Mouse (Mus musculus): ENCODE measurements around the gene Nkx1-2. TPM values are rescaled to one million over a fixed set of nuclear protein-coding genes. Genes with fewer than 3 reads are reported as not detected.

The Nkx1-2 gene
- polyA plus RNA-seq, 1 experiment from 2014 or later = 0.24 TPM

DNA sequence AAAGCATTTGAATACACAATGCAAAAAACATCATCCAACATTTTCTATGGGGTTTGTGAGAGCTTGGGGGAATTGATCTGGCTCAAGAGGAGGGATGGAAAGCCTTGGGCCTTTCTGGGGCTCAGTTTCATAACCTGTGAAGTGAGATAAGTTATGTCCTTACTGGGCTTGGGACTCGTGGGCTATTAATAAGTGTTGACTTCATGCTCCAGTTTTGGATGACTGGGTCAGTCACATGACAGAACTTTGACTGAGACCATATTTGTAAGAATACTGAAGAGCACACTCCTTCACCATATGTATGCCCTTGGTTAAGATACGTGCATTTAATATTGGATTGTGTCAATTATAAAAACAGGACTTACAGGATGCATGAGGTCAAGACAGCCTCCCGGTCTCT, 28.0 kb upstream of the Nkx1-2 start:
- H3K4me1 ChIP-seq (ENCODE audit: control insufficient read depth, insufficient read depth, low read depth, low read length) = peaks cover 3% of the 10 kb centered on the region; the same call in 1 of the 2 replicates
- no peaks in the 10 kb centered on the region for H3K36me3 ChIP-seq (ENCODE audit: control insufficient read depth, insufficient read depth, low read length)
- 88% methylated on average over 3 of the region's 3 CpGs for WGBS
- no peak for ATAC-seq
- no peak overlapping the region for H3K4me2 ChIP-seq (ENCODE audit: low read length)
- no peak overlapping the region for H3K27ac ChIP-seq (ENCODE audit: low read depth, low read length)
- H3K4me3 ChIP-seq (ENCODE audit: low read length) = no peak overlapping the region
- H3K27me3 ChIP-seq (replicated peaks; ENCODE audit: control insufficient read depth, insufficient read depth, low read length) = no peaks in the 10 kb centered on the region
- H3K9me3 ChIP-seq (ENCODE audit: control insufficient read depth, low read length) = no peaks in the 10 kb centered on the region
- H3K9ac ChIP-seq (ENCODE audit: low read depth, low read length) = no peak overlapping the region

DNA sequence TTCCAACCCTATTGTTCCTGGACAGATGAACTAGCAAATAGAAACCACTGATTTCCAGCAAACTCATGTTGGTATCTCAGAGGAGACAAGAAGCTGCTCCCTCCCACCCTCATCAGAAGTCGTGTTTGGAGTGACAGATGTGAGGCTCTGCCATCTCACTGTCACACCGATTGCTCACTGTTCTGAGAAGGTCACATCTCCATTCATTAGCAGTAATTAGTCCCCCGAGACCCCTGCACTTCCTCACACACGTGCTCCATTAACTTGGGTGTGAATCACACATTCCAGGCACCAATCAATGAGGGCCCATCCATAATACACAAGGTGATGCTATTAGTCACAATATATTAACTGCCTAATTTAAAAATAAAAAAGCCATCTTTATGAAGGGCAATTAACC, 26.7 kb upstream of the Nkx1-2 start:
- ATAC-seq = no peak
- H3K36me3 ChIP-seq (ENCODE audit: control insufficient read depth, insufficient read depth, low read length) = no peaks in the 10 kb centered on the region
- 32% methylated on average over 4 of the region's 4 CpGs for WGBS
- H3K9me3 ChIP-seq (ENCODE audit: control insufficient read depth, low read length) = no peaks in the 10 kb centered on the region
- no peak overlapping the region for H3K27ac ChIP-seq (ENCODE audit: low read depth, low read length)
- no peak overlapping the region for H3K4me2 ChIP-seq (ENCODE audit: low read length)
- no peaks in the 10 kb centered on the region for H3K27me3 ChIP-seq (replicated peaks; ENCODE audit: control insufficient read depth, insufficient read depth, low read length)
- peaks cover 3% of the 10 kb centered on the region; the same call in 1 of the 2 replicates for H3K4me1 ChIP-seq (ENCODE audit: control insufficient read depth, insufficient read depth, low read depth, low read length)
- no peak overlapping the region for H3K9ac ChIP-seq (ENCODE audit: low read depth, low read length)
- H3K4me3 ChIP-seq (ENCODE audit: low read length) = no peak overlapping the region

DNA sequence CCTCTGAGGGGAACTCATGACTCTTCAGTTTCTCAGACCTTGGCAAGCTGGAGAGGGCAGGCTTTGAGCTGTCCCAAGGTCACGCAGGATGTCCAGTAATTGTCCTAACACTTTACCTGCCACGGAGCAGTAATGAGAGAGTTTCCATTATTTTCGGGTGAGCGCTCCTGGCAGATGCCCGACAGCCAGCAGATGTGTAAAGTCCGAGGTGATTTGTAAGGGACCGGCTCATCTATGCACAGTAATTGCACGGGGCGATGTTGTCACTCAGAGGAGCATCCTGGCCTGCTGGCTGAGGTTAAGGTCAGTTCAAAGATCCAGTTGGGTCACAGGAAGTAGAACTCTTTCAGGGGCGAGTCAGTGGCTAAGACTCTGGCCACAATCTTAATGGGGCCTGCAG, 24.7 kb upstream of the Nkx1-2 start:
- no peak overlapping the region for H3K9ac ChIP-seq (ENCODE audit: low read depth, low read length)
- H3K27ac ChIP-seq (ENCODE audit: low read depth, low read length) = no peak overlapping the region
- 68% methylated on average over 10 of the region's 10 CpGs for WGBS
- H3K36me3 ChIP-seq (ENCODE audit: control insufficient read depth, insufficient read depth, low read length) = no peaks in the 10 kb centered on the region
- H3K4me3 ChIP-seq (ENCODE audit: low read length) = no peak overlapping the region
- no peaks in the 10 kb centered on the region for H3K4me1 ChIP-seq (ENCODE audit: control insufficient read depth, insufficient read depth, low read depth, low read length)
- no peak overlapping the region for H3K4me2 ChIP-seq (ENCODE audit: low read length)
- ATAC-seq = no peak
- H3K9me3 ChIP-seq (ENCODE audit: control insufficient read depth, low read length) = no peaks in the 10 kb centered on the region
- no peaks in the 10 kb centered on the region for H3K27me3 ChIP-seq (replicated peaks; ENCODE audit: control insufficient read depth, insufficient read depth, low read length)

DNA sequence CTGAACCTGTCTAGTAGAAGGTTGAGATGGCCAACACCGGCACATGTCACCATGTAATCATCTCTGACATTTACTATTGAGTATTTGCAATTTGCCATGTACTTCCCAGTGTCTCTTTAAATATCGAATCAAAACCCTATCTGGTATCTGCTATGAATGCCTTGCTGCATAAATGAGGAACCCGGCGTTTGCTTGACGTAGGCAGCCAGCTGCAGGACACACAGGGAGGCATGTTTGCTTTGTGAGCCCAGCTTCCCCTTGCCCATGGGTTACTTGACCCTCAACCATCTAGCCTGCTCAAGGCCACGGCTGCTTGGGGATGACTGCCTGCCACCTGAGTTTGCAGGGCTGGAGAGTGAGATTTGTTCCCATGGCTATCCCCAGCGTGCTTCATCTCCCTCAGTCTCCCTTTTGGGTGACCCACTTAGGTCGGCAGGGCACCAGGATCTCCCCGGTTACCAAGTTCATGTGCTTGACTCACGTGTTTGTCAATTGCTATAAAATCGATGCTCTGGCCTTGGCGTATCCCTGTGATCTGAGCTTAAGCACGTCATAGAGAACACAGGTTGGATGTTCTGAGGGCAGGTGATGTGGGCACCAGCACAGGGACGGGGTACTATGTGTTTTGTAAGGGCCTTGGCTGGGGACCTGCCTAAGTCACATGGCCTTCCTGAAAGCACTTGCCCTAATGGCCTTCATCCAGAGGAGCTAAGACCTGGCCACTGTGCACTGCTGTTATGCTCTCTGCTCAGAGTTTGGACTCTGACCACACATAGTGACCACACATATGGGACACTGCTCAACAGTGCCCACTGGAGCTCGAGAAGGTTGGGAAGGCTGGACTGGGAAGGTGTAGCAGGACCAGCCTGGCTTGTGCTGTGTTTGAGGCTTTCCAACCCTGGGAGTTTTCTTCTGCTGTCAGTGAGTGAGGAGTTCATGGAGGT, 20.8 kb upstream of the Nkx1-2 start:
- H3K9ac ChIP-seq (ENCODE audit: low read depth, low read length) = no peak overlapping the region
- no peak for ATAC-seq
- H3K9me3 ChIP-seq (ENCODE audit: control insufficient read depth, low read length) = no peaks in the 10 kb centered on the region
- no peak overlapping the region for H3K4me3 ChIP-seq (ENCODE audit: low read length)
- H3K36me3 ChIP-seq (ENCODE audit: control insufficient read depth, insufficient read depth, low read length) = no peaks in the 10 kb centered on the region
- H3K27ac ChIP-seq (ENCODE audit: low read depth, low read length) = no peak overlapping the region
- WGBS = 92% methylated on average over 15 of the region's 15 CpGs
- no peaks in the 10 kb centered on the region; the same call in 1 of the 2 replicates for H3K4me1 ChIP-seq (ENCODE audit: control insufficient read depth, insufficient read depth, low read depth, low read length)
- no peak overlapping the region for H3K4me2 ChIP-seq (ENCODE audit: low read length)
- H3K27me3 ChIP-seq (replicated peaks; ENCODE audit: control insufficient read depth, insufficient read depth, low read length) = no peaks in the 10 kb centered on the region

DNA sequence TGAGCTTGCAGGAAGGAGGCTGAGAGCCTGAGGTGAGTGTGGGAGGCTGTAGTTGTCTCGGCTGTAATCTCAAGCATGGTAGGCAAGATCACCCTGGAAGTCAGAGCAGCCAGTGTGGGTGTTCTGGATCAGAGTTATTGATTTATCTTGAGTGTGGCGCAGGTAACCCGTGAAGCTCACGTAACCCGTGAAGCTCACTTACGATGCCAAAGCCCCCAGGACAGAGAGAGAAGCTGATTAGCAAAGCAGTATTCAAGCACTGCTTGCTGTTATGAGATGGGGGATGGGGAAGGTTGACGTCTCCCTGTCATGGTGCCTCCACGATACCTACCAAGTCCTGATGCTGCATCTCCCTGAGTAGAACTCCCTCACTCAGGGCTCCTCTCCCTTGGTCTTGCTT, 20.1 kb upstream of the Nkx1-2 start:
- H3K27ac ChIP-seq (ENCODE audit: low read depth, low read length) = no peak overlapping the region
- whole genome bisulfite sequencing = 90% methylated on average over 8 of the region's 8 CpGs
- no peaks in the 10 kb centered on the region; the same call in 1 of the 2 replicates for H3K4me1 ChIP-seq (ENCODE audit: control insufficient read depth, insufficient read depth, low read depth, low read length)
- H3K9ac ChIP-seq (ENCODE audit: low read depth, low read length) = no peak overlapping the region
- H3K27me3 ChIP-seq (replicated peaks; ENCODE audit: control insufficient read depth, insufficient read depth, low read length) = no peaks in the 10 kb centered on the region
- no peak for ATAC-seq
- H3K36me3 ChIP-seq (ENCODE audit: control insufficient read depth, insufficient read depth, low read length) = no peaks in the 10 kb centered on the region
- no peak overlapping the region for H3K4me2 ChIP-seq (ENCODE audit: low read length)
- no peak overlapping the region for H3K4me3 ChIP-seq (ENCODE audit: low read length)
- no peaks in the 10 kb centered on the region for H3K9me3 ChIP-seq (ENCODE audit: control insufficient read depth, low read length)

DNA sequence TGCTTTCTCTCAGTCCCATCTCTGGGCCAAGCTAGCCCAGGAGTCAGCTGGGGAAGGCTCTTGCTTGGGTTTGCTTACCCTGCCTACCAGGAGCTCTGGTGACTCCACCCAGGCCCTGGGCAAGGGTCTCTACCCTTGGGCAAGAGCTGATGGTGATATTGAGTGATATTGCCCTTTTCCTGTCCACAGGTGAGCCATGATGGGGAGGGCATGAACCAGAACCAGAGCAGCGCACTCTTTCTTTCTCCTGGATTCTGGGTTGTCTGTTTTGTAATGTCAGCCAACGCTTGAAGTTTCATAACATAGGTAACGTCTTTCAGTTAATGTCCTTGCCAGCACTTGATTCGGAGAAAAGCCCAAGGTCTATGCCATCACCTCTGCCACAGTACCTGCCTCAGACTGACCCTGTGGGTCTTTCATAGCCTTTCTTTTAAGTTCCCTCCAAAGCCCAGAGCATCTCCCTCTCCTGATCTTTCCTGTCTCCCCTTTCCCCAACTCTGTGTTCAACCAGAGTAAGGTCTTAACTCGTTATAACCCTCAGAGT, 17.7 kb upstream of the Nkx1-2 start:
- Histone ChIP-seq H3K4me1 (ENCODE audit: control insufficient read depth, insufficient read depth, low read depth, low read length) (no peaks in the 10 kb centered on the region; the same call in 1 of the 2 replicates), H3K4me3 (ENCODE audit: low read length) (no peak overlapping the region), H3K4me2 (ENCODE audit: low read length) (no peak overlapping the region), H3K36me3 (ENCODE audit: control insufficient read depth, insufficient read depth, low read length) (no peaks in the 10 kb centered on the region), H3K9ac (ENCODE audit: low read depth, low read length) (no peak overlapping the region), H3K27me3 (replicated peaks; ENCODE audit: control insufficient read depth, insufficient read depth, low read length) (no peaks in the 10 kb centered on the region), H3K9me3 (ENCODE audit: control insufficient read depth, low read length) (no peaks in the 10 kb centered on the region), H3K27ac (ENCODE audit: low read depth, low read length) (no peak overlapping the region)
- ATAC-seq = no peak
- 84% methylated on average over 5 of the region's 5 CpGs for WGBS

DNA sequence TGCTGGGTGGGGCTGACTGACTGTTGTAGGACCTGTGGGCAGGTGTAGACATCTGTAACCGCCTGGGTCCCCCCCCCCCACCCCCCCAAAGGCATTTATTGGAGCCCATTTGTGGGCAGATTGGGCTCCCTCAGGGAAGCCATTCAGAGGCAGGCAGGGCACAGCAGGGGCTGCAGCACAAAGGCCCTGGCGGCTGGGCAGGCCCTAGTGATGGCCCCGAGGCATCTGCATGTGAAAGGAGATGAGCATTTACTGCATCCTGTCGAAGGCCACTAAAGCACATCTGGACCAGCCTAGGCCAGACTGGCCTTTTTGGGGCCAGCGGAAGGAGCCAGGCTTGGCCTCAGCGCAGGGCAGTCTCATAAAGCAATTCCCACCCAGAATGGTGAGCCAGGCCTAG, 17.0 kb upstream of the Nkx1-2 start:
- no peaks in the 10 kb centered on the region for H3K36me3 ChIP-seq (ENCODE audit: control insufficient read depth, insufficient read depth, low read length)
- 26% methylated on average over 5 of the region's 6 CpGs for WGBS
- no peak for ATAC-seq
- H3K4me3 ChIP-seq (ENCODE audit: low read length) = no peak overlapping the region
- H3K27ac ChIP-seq (ENCODE audit: low read depth, low read length) = no peak overlapping the region
- peaks cover 2% of the 10 kb centered on the region; the same call in 1 of the 2 replicates for H3K4me1 ChIP-seq (ENCODE audit: control insufficient read depth, insufficient read depth, low read depth, low read length)
- H3K27me3 ChIP-seq (replicated peaks; ENCODE audit: control insufficient read depth, insufficient read depth, low read length) = no peaks in the 10 kb centered on the region
- no peak overlapping the region for H3K4me2 ChIP-seq (ENCODE audit: low read length)
- no peak overlapping the region for H3K9ac ChIP-seq (ENCODE audit: low read depth, low read length)
- no peaks in the 10 kb centered on the region for H3K9me3 ChIP-seq (ENCODE audit: control insufficient read depth, low read length)

DNA sequence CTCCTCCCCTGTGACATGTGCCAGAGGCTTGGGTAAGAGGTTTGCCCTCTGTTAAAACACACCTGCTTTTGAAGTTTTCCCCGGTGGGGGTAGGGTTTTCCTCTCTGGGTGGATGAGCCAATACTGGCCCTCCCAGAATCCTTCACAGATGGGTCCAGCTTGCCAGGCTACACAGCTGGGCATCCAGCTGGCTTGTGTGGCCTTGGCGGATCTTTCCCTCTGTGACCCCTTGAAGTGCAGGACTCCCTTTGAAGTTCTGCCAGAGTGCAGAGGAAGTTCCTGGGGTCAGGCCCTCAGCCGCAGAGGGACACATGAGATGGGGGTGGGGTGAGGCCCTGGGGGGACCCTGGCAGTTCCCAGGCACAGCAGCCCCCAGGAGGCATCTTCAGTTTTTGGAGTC, 15.9 kb upstream of the Nkx1-2 start:
- Histone ChIP-seq H3K27ac (ENCODE audit: low read depth, low read length) (no peak overlapping the region), H3K4me1 (ENCODE audit: control insufficient read depth, insufficient read depth, low read depth, low read length) (peaks cover 7% of the 10 kb centered on the region), H3K4me3 (ENCODE audit: low read length) (no peak overlapping the region), H3K9ac (ENCODE audit: low read depth, low read length) (no peak overlapping the region), H3K36me3 (ENCODE audit: control insufficient read depth, insufficient read depth, low read length) (no peaks in the 10 kb centered on the region), H3K4me2 (ENCODE audit: low read length) (no peak overlapping the region), H3K9me3 (ENCODE audit: control insufficient read depth, low read length) (no peaks in the 10 kb centered on the region), H3K27me3 (replicated peaks; ENCODE audit: control insufficient read depth, insufficient read depth, low read length) (no peaks in the 10 kb centered on the region)
- WGBS = 17% methylated on average over 3 of the region's 3 CpGs
- no peak for ATAC-seq

DNA sequence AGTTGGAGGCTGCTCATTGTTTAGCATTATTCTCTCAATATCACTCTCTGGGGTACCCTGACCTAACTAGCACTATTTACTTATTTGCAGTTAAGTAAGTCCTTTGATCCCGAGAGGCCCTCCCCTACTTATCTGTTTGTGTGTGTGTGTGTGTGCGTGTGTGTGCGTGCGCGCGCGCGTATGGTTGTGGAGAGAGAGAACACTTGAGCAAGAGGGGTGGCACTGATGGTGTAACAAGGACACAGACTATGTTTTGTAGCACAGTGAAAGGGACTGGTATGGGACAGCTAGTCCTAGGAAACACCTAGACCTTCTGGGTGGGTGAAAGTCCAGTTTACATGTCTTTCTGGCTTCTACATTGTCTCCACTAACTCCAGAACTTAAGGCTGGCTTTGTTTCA, 12.1 kb upstream of the Nkx1-2 start:
- no peak overlapping the region for H3K4me2 ChIP-seq (ENCODE audit: low read length)
- 94% methylated on average over 8 of the region's 8 CpGs for WGBS
- no peaks in the 10 kb centered on the region for H3K36me3 ChIP-seq (ENCODE audit: control insufficient read depth, insufficient read depth, low read length)

More for the DNA sequence above, 12.1 kb upstream of the Nkx1-2 start:
- H3K4me1 ChIP-seq (ENCODE audit: control insufficient read depth, insufficient read depth, low read depth, low read length) = peaks cover 7% of the 10 kb centered on the region
- no peak overlapping the region for H3K9ac ChIP-seq (ENCODE audit: low read depth, low read length)
- no peak overlapping the region for H3K27ac ChIP-seq (ENCODE audit: low read depth, low read length)
- no peak overlapping the region for H3K4me3 ChIP-seq (ENCODE audit: low read length)
- no peaks in the 10 kb centered on the region for H3K9me3 ChIP-seq (ENCODE audit: control insufficient read depth, low read length)
- H3K27me3 ChIP-seq (replicated peaks; ENCODE audit: control insufficient read depth, insufficient read depth, low read length) = no peaks in the 10 kb centered on the region
- ATAC-seq = no peak

Measured in hindbrain, embryonic 16.5 days (tissue).